Mouse (Mus musculus): ENCODE data around the gene Ccm2.

Ccm2 gene

GRCm38 (mm10) chr11:6529961-6530360, 16.7 kb upstream of the Ccm2 start:
- no peak for DNase-seq (ENCODE audit: low spot score in 2 of 2)

GRCm38 (mm10) chr11:6530746-6531145, 15.9 kb upstream of the Ccm2 start:
- no peak for DNase-seq (ENCODE audit: low spot score in 2 of 2)

- DNase-seq (ENCODE audit: low spot score in 2 of 2) = no peak
Measured at GRCm38 (mm10) chr11:6544683-6545082, 2.0 kb upstream of the Ccm2 start.

- no peak for DNase-seq (ENCODE audit: low spot score in 2 of 2)
Measured at GRCm38 (mm10) chr11:6545186-6545856, 1.4 kb upstream of the Ccm2 start.

GRCm38 (mm10) chr11:6545857-6546192, 862 bp upstream of the Ccm2 start:
- no peak for DNase-seq (ENCODE audit: low spot score in 2 of 2)

GRCm38 (mm10) chr11:6547037-6547680, 472 bp downstream of the Ccm2 start:
- DNase-seq (ENCODE audit: low spot score in 2 of 2) = peak in 1 of 2 experiments; percentile 27

GRCm38 (mm10) chr11:6547696-6548325, 1.1 kb downstream of the Ccm2 start:
- no peak for DNase-seq (ENCODE audit: low spot score in 2 of 2)

- no peak for DNase-seq (ENCODE audit: low spot score in 2 of 2)
Measured at GRCm38 (mm10) chr11:6549770-6550169, 3.1 kb downstream of the Ccm2 start.

- no peak for DNase-seq (ENCODE audit: low spot score in 2 of 2)
Measured at GRCm38 (mm10) chr11:6550201-6550600, 3.5 kb downstream of the Ccm2 start.

GRCm38 (mm10) chr11:6558234-6558633, 11.5 kb downstream of the Ccm2 start:
- DNase-seq (ENCODE audit: low spot score in 2 of 2) = no peak

- DNase-seq (ENCODE audit: low spot score in 2 of 2) = no peak
Measured at GRCm38 (mm10) chr11:6559996-6560395, 13.3 kb downstream of the Ccm2 start.

GRCm38 (mm10) chr11:6560655-6561360, 14.1 kb downstream of the Ccm2 start:
- DNase-seq (ENCODE audit: low spot score in 2 of 2) = no peak

- DNase-seq (ENCODE audit: low spot score in 2 of 2) = no peak
Measured at GRCm38 (mm10) chr11:6561474-6561873, 14.8 kb downstream of the Ccm2 start.

GRCm38 (mm10) chr11:6562359-6562758, 15.7 kb downstream of the Ccm2 start:
- DNase-seq (ENCODE audit: low spot score in 2 of 2) = no peak

- DNase-seq (ENCODE audit: low spot score in 2 of 2) = no peak
Measured at GRCm38 (mm10) chr11:6563201-6563600, 16.5 kb downstream of the Ccm2 start.

GRCm38 (mm10) chr11:6566496-6566895, 19.8 kb downstream of the Ccm2 start:
- no peak for DNase-seq (ENCODE audit: low spot score in 2 of 2)

- DNase-seq (ENCODE audit: low spot score in 2 of 2) = no peak
Measured at GRCm38 (mm10) chr11:6567951-6568350, 21.3 kb downstream of the Ccm2 start.

GRCm38 (mm10) chr11:6568584-6569409, 22.1 kb downstream of the Ccm2 start:
- peak in 1 of 2 experiments; percentile 15 for DNase-seq (ENCODE audit: low spot score in 2 of 2)

- DNase-seq (ENCODE audit: low spot score in 2 of 2) = no peak
Measured at GRCm38 (mm10) chr11:6569410-6569777, 22.7 kb downstream of the Ccm2 start.

GRCm38 (mm10) chr11:6576151-6576550, 29.5 kb downstream of the Ccm2 start:
- DNase-seq (ENCODE audit: low spot score in 2 of 2) = no peak

GRCm38 (mm10) chr11:6579361-6579760, 32.7 kb downstream of the Ccm2 start:
- DNase-seq (ENCODE audit: low spot score in 2 of 2) = no peak
